Mouse (Mus musculus): ENCODE data around the gene C1galt1.

Gene C1galt1

GRCm38 (mm10) chr6:7858586-7858985 lies 13.9 kb downstream of the C1galt1 start:
- DNase-seq (ENCODE audit: low spot score in 2 of 2), result no peak

GRCm38 (mm10) chr6:7859161-7859560 lies 14.5 kb downstream of the C1galt1 start:
- DNase-seq (ENCODE audit: low spot score in 2 of 2), result no peak

GRCm38 (mm10) chr6:7861033-7861432 lies 16.4 kb downstream of the C1galt1 start:
- DNase-seq (ENCODE audit: low spot score in 2 of 2), result no peak

GRCm38 (mm10) chr6:7863354-7863753 lies 18.7 kb downstream of the C1galt1 start:
- no peak for DNase-seq (ENCODE audit: low spot score in 2 of 2)

- DNase-seq (ENCODE audit: low spot score in 2 of 2), result no peak
Observed at GRCm38 (mm10) chr6:7876836-7877235, 32.2 kb downstream of the C1galt1 start.

- DNase-seq (ENCODE audit: low spot score in 2 of 2), result no peak
Observed at GRCm38 (mm10) chr6:7881595-7882128, 37.0 kb downstream of the C1galt1 start.

- DNase-seq (ENCODE audit: low spot score in 2 of 2), result no peak
Observed at GRCm38 (mm10) chr6:7882520-7882919, 37.9 kb downstream of the C1galt1 start.

GRCm38 (mm10) chr6:7885994-7886684 lies 41.5 kb downstream of the C1galt1 start:
- no peak for DNase-seq (ENCODE audit: low spot score in 2 of 2)

GRCm38 (mm10) chr6:7886685-7887004 lies 42.0 kb downstream of the C1galt1 start:
- no peak for DNase-seq (ENCODE audit: low spot score in 2 of 2)

GRCm38 (mm10) chr6:7896339-7896738 lies 51.7 kb downstream of the C1galt1 start:
- DNase-seq (ENCODE audit: low spot score in 2 of 2), result no peak

GRCm38 (mm10) chr6:7912015-7912414 lies 67.4 kb downstream of the C1galt1 start:
- no peak for DNase-seq (ENCODE audit: low spot score in 2 of 2)

All from cerebellum, postnatal 4 days (tissue).